Mouse (Mus musculus) gastrocnemius, postnatal 4 days (tissue): Measurements from ENCODE around the gene Cux1. TPM values are rescaled to one million over a fixed set of nuclear protein-coding genes. Genes with fewer than 3 reads are reported as not detected.

ENCODE experiments used
- DNase-seq, 2 experiments: peaks; one replicate each; pipeline ENCODE4 v3.0.0; 2021 to 2022; ENCODE audit warnings: low spot score in 2 of 2, mixed read lengths in 2 of 2
- total RNA-seq, 2 experiments: library from RNA; stranded (reverse); gene quantifications; 2 replicates each; pipeline ENCODE4 v1.2.3; 2021

Cux1 gene
- total RNA-seq, 2 experiments from 2014 or later, result 118 to 123 TPM

DNA sequence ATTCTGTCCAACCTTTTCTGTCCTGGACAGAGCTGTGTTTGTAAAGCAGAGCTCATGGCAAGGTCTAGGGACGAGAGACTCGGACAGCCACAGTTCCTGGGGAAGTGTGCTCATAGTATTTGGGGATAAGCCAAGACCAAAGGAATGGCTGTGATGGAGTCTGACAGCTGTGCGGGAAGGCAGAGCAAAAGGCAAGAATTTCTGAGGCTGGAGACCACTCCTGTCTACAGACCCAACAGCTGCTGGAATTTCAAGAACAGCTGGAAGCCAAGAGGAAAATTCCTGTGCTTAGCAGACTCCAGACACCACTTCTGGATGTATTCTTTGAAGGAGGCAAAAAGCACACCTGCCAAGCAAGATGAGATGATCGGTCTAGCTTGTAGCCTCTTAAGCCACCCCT lies 297.4 kb downstream of the Cux1 start:
- no peak for DNase-seq

DNA sequence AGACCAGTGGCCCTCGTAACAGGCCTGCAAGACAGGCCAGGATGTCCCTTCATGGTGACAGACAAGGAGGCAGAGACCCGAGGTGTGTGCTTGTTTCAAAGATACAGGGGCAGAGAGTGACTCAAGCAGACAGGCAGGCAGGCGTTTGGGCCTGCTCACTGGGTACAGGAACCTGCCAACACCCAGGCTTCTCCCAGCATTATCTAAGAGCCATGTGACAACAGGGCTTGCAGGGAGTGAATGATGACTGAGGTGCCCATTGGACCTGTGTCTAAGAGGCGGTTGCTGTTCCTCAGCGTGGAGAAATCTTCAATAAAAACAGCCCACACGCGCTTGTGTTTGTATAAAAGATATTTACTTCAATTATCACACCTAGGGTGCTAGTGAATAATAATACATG lies 301.2 kb downstream of the Cux1 start:
- no peak for DNase-seq

DNA sequence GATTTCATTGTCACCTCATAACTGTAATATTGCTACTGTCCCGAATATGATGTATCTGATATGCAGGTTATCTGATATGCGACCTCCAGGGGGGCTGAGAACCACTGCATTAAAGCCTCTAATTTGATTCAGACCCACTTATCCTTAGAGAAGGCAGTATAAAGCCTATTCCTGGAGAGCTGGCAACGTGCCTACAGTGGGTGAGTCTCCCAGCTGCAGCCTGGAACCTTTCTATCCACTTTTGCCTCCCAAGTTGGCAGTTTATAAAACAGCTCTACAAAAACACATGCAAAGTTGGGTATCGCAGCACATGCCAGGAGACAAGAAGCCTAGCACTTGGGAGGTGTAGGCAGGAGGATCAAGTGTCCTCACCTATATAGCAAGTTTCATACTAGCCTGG lies 303.9 kb downstream of the Cux1 start:
- DNase-seq, result no peak

DNA sequence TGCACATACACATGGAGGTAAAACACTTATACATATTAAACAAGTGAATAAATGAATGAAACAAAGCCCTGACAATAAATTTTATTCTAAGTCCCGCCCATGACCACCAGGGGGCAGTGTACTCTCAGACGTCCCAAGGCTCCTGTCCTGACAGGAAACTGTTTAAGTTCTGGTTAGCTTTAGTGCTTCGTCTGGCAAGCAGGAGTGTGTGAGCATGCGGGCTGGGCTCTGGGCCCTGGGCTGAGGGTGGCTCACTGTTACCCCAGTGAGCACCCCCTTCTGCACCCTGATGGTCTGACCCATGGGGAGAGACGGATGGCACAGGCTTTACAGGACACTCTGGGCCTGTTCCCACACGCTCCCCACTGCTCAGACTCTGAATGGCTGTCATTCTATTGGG lies 308.4 kb downstream of the Cux1 start:
- DNase-seq, result peak; percentile 73 to 75

DNA sequence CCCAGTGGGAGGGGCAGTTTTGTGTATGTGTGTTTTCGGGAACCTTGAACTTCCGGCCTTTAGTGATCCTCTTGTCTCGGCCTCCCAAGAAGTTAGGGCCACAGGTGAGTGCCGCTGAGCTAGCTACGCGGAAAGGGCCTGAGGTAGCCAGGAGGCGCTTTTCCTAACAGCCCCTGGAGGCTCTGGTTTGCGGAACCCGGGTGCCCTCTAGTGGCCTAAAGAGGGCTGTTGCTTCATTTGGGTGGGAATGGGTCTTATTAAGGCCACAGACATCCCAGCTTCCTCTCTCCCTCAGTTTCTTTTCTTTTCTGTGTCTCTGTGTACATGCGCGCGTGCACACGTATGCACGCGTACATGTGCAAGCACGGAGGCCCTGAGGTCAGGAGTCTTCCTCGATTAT lies 314.4 kb downstream of the Cux1 start:
- peak; percentile 63 to 68 for DNase-seq

DNA sequence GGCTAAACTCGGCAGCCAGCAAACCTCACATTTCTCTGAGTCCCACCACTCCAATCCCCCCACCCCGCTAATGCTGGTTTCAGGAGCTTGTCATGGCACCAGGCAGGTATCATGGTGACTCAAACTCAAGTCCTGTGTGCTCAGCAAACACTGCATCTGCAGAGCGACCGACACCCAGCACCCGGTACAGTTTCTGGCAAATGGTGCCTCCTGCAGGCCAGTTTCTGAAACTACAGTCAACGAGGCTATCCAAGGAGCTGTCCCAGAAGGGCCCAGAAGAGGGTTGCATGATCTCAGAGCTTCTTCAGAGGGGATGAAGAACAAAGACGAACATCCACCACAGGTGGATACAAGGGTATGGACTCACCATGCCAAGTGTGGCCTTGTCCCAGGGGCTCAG lies 316.3 kb downstream of the Cux1 start:
- no peak for DNase-seq

DNA sequence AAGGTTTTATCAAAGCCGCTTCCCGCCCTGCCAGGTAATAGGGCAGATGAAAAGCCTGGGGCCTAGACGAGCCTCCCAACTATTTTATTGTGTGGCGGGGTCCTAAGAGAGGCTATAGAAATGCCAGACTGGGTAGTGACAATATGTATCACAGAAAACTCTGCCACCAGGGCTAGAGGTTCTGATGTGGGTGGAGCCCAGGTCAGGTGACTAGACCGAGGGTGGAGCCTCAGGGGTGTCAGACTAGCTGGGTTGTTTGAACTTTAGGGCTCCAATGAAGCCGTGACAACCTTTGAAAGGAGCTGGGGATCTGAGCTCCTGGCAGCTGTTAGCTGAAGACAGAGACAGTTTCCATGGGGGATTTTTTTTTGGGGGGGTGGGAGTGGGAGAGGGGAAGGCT lies 318.8 kb downstream of the Cux1 start:
- DNase-seq, result no peak

DNA sequence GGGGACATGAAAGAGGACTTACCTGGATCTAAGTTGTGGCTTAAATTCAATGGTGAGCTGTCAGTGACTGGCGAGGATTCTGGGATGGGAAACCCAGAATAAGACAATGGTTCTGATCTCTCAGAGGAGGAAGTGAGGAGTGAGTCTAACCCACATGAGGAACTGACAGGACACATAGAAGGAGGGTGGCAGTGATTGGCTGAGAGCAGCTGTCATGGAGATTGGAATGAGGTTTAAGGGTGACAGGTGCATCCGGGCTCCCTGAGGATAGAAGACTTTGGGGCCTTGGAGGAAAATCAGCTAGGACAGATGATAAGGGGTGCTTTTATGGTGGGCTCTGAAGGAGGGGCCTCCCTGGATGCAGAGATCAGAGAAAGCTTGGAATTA lies 320.8 kb downstream of the Cux1 start, which contains the start of gene Sh2b2:
Sh2b2 (minus strand) TSS at position 105 of the 387 bp plus-strand sequence.
- DNase-seq, result no peak

DNA sequence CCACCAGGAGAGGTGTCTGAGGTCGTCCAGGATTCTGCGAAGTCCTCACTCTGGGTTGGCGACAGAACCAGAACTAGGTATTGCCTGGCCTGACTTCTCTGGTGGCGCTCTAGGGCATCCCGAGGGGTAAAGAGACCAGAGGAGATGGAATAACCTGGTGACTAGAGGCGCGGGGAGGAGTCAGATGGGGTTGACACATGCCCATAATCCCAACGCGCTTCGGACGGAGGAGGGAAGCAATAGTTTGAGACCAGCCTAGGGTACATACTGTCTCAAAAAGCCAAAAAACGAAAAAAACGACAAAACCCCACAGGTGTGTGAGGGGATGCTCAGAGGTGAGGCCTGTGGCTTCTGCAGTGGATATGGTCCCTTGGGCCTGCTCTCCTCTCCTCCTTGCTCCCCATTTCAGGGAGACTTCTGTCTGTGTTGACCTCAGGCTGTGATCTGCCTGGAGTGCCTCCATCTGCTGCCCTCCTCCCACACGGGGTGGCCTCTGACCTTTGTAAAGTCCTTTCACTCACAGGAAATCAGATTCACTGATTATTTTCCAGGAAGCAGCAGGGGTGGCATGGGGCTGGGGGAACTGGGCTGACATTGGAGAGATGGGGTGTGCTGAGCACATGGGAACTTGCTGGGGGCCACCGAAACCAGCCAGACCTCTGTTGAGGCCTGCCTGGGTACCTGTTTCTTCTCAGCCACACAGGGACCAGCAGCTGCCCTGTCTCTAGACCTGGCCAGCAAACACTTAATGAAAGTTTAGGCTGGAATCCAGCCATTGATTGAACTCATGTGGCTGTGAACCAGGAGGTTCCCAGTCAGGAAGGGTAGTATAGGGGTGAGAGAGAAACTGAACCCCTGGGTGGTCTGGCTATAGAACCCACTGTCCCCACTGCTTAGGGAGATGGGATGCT lies 321.5 kb downstream of the Cux1 start:
- DNase-seq, result no peak

DNA sequence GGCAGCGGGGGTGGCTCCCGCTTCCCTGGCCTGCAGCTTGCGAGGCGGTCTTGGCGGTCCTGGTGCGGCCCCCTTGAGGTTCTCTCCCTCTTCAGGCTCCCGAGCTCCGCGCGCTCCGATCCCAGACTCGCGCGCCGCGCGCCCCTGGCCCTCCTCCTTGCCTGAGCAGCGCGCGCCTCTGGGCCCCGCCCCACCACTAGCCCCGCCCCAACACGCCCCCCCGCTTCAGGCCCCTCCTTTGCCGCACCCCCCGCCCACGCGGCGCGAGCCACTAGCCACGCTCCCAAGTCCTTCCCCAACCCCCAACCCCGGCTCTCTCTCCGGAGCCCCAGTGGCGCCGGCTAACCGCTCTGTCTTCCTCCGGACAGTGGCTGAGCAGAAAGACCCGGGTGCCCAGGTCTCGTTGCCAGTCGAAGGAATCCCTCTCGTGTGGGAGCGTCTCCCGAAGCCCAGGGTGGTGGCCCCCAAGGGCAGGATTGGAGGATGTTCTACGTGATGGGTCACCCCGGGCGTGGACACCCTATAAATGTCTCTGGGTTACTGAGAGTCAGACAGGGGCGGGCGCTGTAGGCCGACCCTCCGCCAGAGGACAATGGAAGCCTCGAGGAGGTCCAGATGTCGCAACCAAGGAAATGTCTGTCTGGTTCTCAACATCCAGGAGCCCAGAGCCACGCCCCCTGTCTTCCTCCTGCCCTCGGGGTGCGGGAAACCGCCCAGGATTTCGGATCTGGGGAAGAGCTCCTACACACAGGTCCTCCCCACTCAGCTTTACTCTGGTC lies 322.3 kb downstream of the Cux1 start:
- DNase-seq, result peak; percentile 89 to 90

DNA sequence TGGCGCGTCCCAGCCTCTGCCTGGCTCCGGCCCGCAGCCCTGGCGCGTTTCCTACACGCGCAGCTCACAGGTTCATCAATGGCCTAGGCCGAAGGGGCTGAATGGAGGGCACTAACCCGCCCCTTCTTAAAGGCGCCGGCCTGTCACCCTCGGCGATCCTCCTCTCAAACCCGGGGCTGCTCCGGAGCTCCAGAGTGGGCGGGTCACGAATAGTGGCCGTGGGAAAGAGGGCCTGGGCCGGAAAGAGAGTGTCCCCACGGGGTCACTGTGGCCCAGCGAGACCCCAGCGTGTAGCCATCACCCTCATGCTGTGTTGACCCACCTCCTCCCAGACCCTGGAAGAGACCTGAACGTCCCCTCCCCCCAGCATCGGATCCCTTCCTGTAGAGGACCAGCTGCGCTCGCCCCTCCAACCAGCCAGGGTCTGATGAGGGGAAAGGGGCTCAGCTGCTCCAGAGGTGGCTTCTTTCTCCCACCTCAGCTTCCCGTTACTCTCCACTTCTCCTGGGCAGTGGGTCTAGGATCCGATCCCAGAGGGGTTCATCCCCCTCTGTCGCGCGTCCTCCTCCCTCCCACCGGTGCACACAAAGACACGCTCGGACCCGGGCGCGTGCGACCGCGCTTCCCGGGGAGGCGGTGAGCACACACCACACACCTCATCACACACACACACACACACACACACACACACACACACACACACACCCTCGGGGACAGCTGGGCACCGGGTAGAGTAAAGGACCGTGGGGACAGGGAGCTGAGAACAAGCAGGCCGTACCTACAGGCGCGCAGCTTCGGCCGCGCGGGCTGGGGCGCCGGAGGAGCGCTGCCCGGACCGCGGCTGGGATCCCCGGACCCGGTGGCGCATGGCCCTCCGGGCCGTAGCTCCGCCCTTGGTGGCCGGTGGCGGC lies 323.2 kb downstream of the Cux1 start:
- no peak for DNase-seq

DNA sequence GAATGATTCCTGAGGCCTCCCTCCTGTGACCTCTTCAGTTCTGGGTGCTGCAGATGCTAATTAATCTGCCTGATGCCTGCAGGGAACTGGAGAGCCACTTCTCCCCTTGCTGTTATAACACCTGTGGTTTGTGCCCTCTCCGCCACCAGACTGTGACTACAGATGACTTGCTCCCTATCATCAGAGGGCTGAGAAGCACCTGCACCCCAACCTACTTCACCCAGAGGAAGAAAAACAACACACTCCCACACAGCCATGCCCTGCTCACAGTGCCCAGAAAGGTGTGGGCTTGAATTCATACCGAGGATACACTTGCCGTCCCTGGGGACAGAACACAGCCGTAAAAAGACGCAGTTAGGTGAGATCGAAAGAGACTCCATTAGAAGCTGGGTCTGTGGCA lies 326.1 kb downstream of the Cux1 start:
- no peak for DNase-seq

DNA sequence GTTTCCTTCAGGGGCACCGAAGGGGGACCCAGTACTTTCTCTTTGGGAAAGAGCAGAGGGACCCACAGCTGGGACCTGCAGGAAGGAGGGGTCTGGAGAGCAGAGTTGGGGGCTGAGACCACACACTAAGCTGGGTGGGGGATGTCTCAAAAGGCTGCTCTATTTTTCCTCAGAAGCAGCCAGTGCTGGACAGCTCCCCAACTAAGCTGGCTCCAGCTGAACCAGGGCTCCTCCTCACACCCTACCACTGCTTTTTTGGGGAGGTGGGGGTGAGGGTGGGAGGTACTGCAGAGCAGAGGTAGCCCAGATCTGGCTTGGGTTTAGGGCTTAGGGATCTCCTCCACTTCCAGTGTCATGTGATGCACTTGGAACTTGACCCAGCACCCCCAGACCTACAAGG lies 326.9 kb downstream of the Cux1 start:
- no peak for DNase-seq

DNA sequence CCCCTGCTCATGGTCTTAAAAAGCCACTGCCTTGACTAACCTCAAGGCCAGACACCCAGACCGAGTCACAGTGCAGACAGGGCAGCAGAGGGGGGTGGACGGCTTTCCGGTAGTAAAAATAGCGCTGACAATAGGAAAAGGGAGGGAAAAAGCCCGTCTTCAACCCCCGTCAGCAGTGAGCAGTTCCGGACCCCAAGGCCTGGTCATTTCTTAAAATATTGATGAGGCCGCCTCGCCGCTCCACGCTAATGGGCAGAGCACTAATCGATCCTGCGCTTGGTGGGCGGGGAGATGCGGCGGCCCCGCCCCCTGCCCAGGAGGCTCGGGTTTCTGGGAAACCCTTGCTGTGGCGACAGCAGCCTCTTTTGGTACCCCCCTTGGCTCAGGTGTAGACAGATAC lies 329.7 kb downstream of the Cux1 start:
- DNase-seq, result no peak

DNA sequence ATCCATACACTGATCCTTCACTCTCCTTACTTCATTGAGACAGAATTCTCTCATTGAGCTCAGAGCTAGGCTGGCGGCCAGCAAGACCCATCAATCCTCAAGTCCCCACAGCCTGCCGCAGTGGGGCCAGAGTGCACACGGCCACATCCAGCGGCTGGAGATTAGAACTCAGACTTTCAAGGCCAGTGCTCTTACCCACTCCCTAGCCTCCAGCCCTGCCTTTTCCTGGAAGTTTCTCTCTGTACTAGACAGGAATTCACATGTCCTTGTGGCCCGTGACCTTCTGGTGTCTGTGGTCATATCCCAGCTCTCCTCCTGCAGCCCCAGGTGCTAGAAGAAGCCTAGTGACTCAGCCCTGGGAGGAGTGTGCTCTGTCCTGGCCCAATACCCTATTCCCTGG lies 330.7 kb downstream of the Cux1 start:
- no peak for DNase-seq

DNA sequence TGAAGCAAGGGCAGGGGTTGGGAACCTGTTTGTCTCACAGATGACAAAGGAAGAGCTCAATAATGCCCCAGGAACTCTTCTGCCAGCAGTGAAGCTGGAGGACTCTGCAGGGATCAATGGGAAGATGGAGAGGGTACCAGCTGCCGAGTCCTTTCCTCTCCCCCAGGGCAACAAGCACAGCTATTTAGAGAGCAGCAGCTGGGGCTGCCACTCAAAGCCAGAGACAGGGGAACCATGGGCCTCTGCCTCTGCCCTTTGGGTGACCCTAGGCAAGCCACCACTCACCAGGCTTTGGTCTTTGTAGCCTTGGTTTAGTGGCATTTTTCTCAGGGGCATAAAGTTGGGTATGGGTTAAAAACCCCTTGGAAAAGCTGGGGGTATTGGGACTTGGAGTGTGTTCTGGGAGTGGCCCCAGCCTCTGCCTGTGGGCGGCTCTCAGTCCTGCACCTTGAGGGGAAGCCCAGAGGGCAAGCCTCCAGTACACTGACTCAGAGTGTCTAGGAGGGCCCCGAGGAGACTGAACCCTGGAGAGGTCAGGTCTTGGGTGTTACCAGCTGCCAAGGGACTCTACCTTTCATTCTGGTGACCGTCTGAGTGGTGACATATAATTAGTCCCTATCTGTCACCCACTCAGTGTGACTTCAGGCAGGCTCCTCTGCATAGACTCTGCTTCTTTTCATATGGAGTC lies 336.8 kb downstream of the Cux1 start:
- peak in 1 of 2 experiments; percentile 45 for DNase-seq

DNA sequence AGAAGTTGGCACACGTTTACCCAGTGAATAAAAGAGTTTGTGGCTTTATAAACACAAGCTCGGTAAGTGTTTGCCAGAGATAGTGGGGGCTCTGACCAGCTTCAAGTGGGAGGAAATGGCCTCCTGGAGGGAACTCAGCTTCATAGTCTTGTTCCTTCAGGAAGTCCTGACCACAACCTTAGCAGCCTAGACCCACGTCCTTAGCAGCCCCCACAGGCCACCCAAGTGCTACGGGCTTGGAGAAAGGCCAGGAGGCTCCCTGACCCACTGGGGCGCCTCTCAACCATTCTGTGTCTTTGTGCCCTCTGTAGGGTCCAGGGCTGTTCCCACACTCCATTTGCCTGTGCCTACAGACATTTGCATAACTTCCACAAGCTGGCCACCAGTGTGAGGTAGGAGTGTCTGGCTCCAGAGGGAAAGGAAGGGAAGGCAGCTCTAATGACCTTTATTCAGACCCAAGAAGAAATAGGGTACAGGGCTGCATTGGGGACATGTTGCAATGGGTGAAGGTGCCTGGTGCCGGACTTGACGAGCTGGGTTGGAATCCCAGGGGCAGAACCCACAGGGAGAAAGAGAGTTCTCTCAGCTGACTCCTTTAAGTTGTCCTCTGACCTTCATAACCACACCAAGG lies 340.9 kb downstream of the Cux1 start:
- DNase-seq, result no peak

DNA sequence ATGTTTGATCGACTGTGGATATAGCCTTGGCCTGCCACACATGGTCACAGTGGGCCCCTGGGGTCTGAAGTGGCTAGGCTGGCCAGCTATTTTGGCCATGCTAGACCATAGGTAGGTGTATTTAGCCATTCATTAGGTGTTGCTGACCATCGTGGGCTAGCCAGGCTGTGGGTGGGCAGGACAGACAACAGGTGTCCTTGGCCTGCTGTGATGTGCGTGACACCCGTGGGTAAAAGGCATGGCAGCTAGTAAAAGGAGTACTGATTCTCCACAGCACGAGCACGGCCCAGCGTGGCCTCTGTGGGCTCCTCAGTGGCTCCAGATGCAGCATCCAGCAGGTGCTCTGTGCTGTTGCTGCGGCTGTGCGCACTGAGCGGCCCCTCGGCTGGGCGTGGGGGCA lies 348.7 kb downstream of the Cux1 start:
- DNase-seq, result no peak

DNA sequence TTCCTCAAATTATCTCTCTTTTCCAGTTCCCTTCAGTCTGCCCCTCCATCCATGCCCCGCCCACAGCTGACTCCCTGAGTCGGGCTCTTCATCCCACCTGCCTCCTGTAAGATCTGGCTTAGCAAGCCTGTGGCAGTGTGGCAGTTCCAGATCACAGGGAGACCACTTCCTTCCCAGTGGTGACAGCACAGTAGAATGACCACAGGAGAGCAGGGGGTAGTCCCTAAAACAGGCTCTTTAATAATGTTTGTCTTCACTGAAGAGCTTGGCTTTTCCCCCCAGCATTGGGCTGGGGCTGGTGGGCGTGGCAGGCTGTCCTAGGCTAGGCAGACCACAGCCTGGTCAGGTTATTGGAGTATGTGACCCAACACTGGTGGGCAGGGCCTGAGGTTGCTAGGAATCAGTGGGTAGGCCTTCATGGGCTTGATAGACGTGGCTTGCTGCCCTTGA lies 349.3 kb downstream of the Cux1 start:
- DNase-seq, result no peak

DNA sequence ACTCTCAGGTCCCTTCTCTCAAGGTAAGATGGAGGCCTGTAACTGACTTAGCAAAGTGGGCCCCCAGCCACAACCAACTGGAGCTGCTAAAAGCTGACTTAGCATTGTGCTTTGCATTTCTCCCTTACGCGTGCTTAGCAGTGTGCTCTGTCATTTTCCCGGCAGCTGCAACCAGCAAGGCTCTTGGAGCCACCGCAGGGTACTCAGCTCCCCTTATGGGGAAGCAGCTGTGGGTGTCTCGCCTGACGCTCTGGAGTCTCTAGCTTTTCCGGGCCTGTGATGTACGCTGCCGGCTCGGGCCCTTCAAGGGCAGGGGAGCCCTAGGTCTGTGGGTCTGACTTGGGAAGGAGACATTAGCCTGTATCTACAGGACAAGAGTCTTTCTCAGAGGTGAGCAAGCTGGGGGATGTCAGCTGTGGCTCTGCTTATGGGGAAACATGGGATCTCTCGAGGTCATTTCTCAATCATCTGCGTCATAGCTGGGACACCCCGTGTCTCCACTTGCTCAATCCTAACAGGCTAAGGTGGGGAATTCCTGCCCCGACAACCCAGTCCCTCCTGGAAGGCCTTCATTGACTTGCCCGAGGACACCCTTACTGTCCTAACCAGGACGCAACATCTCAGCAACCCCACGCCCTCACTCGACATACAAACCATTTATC lies 350.2 kb downstream of the Cux1 start:
- no peak for DNase-seq
